Mouse (Mus musculus): Measurements from ENCODE around the gene Aunip. TPM values are rescaled to one million over a fixed set of nuclear protein-coding genes. Genes with fewer than 3 reads are reported as not detected.
A peak's percentile ranks its signal among the peaks of the same experiment; 100 is the strongest.

Aunip gene
- polyA plus RNA-seq, 1 experiment from 2014 or later: 13.7 TPM

GRCm38 (mm10) chr4:134563624-134564023 is 52.8 kb downstream of the Aunip start:
- 0 out of 2 replicates have a peak, but pooled peaks cover 4% of the 10 kb centered on the region for H3K36me3 ChIP-seq (ENCODE audit: control insufficient read depth, insufficient read depth)
- H3K9ac ChIP-seq (ENCODE audit: low read depth, low read length): no peak overlapping the region
- no peak overlapping the region for H3K4me2 ChIP-seq (ENCODE audit: low read depth, low read length)
- peaks cover 2% of the 10 kb centered on the region; the same call in 1 of the 2 replicates for H3K9me3 ChIP-seq (replicated peaks; ENCODE audit: control insufficient read depth, low read length)
- no peak overlapping the region for H3K4me3 ChIP-seq (ENCODE audit: low read depth, low read length)
- 47% methylated on average over 16 of the region's 16 CpGs for WGBS (ENCODE audit: insufficient replicate concordance)
- no peaks in the 10 kb centered on the region for H3K4me1 ChIP-seq (ENCODE audit: control insufficient read depth, low read depth, low read length)
- H3K27ac ChIP-seq (ENCODE audit: low read length): no peak overlapping the region
- no peaks in the 10 kb centered on the region for H3K27me3 ChIP-seq (ENCODE audit: control insufficient read depth, insufficient read depth, low read depth, low read length)
- ATAC-seq (ENCODE audit: low read depth): peak; percentile 45

GRCm38 (mm10) chr4:134564093-134564492 is 53.3 kb downstream of the Aunip start:
- Histone ChIP-seq H3K4me3 (ENCODE audit: low read depth, low read length) (no peak overlapping the region), H3K4me2 (ENCODE audit: low read depth, low read length) (no peak overlapping the region), H3K9ac (ENCODE audit: low read depth, low read length) (no peak overlapping the region), H3K27ac (ENCODE audit: low read length) (no peak overlapping the region), H3K9me3 (replicated peaks; ENCODE audit: control insufficient read depth, low read length) (peaks cover 2% of the 10 kb centered on the region; the same call in 1 of the 2 replicates), H3K27me3 (ENCODE audit: control insufficient read depth, insufficient read depth, low read depth, low read length) (no peaks in the 10 kb centered on the region), H3K36me3 (ENCODE audit: control insufficient read depth, insufficient read depth) (0 out of 2 replicates have a peak, but pooled peaks cover 4% of the 10 kb centered on the region), H3K4me1 (ENCODE audit: control insufficient read depth, low read depth, low read length) (no peaks in the 10 kb centered on the region)
- no peak for ATAC-seq (ENCODE audit: low read depth)
- WGBS (ENCODE audit: insufficient replicate concordance): 78% methylated on average over 6 of the region's 6 CpGs

DNA sequence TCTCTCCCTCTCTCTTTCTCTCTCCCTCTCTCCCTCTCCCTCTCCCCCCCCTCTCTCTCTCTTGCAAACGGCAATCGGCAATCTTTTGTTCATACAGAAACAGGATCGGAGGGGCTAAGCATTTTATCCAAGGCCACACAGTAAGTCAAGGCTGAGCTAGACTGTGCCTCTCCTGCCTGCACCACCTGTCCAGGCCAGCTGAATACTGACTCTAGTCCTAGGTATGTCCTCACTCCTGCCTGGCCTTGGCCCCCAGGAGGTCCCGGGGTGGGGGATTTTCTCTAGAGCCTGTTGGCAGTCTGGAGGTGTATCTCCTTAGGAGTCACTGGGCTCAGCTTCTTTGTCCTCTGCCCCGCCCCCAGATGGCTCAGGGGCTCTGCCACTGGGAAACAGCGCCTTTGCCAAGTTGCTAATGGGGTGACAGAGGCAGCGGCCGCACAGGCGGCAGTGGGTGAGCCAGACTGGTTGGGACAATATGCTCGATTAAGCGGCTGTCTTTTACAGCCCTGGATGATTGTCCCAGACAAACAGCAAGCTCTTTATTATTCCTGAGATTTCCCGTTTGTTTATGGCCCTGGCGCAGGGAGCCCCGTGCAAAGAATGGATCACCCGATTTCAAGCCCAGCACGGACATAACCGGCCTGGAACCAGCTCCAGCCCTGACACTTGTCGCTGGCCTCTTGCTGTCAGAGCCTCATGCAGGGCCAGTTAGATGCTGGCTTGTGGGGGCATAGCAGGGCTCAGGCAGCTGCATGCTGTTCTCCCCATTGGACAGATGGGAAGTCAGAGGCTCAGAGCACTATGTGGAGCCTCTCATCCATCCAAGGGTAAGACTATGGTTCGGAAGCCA is 56.8 kb downstream of the Aunip start:
- Histone ChIP-seq H3K4me3 (ENCODE audit: low read depth, low read length) (no peak overlapping the region), H3K9ac (ENCODE audit: low read depth, low read length) (no peak overlapping the region), H3K4me1 (ENCODE audit: control insufficient read depth, low read depth, low read length) (no peaks in the 10 kb centered on the region), H3K4me2 (ENCODE audit: low read depth, low read length) (no peak overlapping the region), H3K9me3 (replicated peaks; ENCODE audit: control insufficient read depth, low read length) (peaks cover 2% of the 10 kb centered on the region; the same call in 1 of the 2 replicates), H3K27ac (ENCODE audit: low read length) (no peak overlapping the region), H3K27me3 (ENCODE audit: control insufficient read depth, insufficient read depth, low read depth, low read length) (no peaks in the 10 kb centered on the region), H3K36me3 (ENCODE audit: control insufficient read depth, insufficient read depth) (0 out of 2 replicates have a peak, but pooled peaks cover 4% of the 10 kb centered on the region)
- no peak for ATAC-seq (ENCODE audit: low read depth)
- 68% methylated on average over 19 of the region's 19 CpGs for WGBS (ENCODE audit: insufficient replicate concordance)

DNA sequence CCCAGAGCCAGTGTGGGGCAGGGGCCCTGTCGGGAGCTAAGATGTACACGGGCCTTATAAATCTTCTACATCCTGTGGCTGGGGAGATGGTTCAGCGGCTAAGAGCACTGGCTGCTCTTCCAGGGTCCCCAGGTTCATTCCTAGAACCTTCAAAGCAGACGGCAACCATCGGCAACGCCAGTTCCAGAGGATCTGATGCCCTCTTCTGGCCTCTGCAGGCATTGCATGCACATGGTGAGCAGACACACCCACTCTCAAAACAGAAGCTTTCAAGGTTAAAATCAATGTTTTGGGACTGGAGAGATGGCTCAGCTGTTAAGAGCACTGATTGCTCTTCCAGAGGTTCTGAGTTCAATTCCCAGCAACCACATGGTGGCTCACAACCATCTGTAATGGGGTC is 58.4 kb downstream of the Aunip start:
- 0 out of 2 replicates have a peak, but pooled peaks cover 4% of the 10 kb centered on the region for H3K36me3 ChIP-seq (ENCODE audit: control insufficient read depth, insufficient read depth)
- H3K27me3 ChIP-seq (ENCODE audit: control insufficient read depth, insufficient read depth, low read depth, low read length): no peaks in the 10 kb centered on the region
- H3K9me3 ChIP-seq (replicated peaks; ENCODE audit: control insufficient read depth, low read length): peaks cover 2% of the 10 kb centered on the region; the same call in 1 of the 2 replicates
- ATAC-seq (ENCODE audit: low read depth): no peak
- H3K4me1 ChIP-seq (ENCODE audit: control insufficient read depth, low read depth, low read length): no peaks in the 10 kb centered on the region
- 59% methylated on average over 6 of the region's 6 CpGs for WGBS (ENCODE audit: insufficient replicate concordance)
- no peak overlapping the region for H3K4me2 ChIP-seq (ENCODE audit: low read depth, low read length)
- no peak overlapping the region for H3K9ac ChIP-seq (ENCODE audit: low read depth, low read length)
- H3K27ac ChIP-seq (ENCODE audit: low read length): no peak overlapping the region
- no peak overlapping the region for H3K4me3 ChIP-seq (ENCODE audit: low read depth, low read length)

GRCm38 (mm10) chr4:134569831-134570230 is 59.0 kb downstream of the Aunip start:
- no peaks in the 10 kb centered on the region for H3K27me3 ChIP-seq (ENCODE audit: control insufficient read depth, insufficient read depth, low read depth, low read length)
- H3K27ac ChIP-seq (ENCODE audit: low read length): no peak overlapping the region
- 0 out of 2 replicates have a peak, but pooled peaks cover 4% of the 10 kb centered on the region for H3K36me3 ChIP-seq (ENCODE audit: control insufficient read depth, insufficient read depth)
- 71% methylated on average over 8 of the region's 8 CpGs for WGBS (ENCODE audit: insufficient replicate concordance)
- no peak overlapping the region for H3K4me3 ChIP-seq (ENCODE audit: low read depth, low read length)
- ATAC-seq (ENCODE audit: low read depth): no peak
- H3K4me2 ChIP-seq (ENCODE audit: low read depth, low read length): no peak overlapping the region
- no peaks in the 10 kb centered on the region for H3K4me1 ChIP-seq (ENCODE audit: control insufficient read depth, low read depth, low read length)
- peaks cover 2% of the 10 kb centered on the region; the same call in 1 of the 2 replicates for H3K9me3 ChIP-seq (replicated peaks; ENCODE audit: control insufficient read depth, low read length)
- no peak overlapping the region for H3K9ac ChIP-seq (ENCODE audit: low read depth, low read length)

- Histone ChIP-seq H3K27me3 (ENCODE audit: control insufficient read depth, insufficient read depth, low read depth, low read length) (no peaks in the 10 kb centered on the region), H3K4me3 (ENCODE audit: low read depth, low read length) (no peak overlapping the region), H3K36me3 (ENCODE audit: control insufficient read depth, insufficient read depth) (no peaks in the 10 kb centered on the region), H3K9ac (ENCODE audit: low read depth, low read length) (no peak overlapping the region), H3K9me3 (replicated peaks; ENCODE audit: control insufficient read depth, low read length) (no peaks in the 10 kb centered on the region), H3K27ac (ENCODE audit: low read length) (no peak overlapping the region), H3K4me2 (ENCODE audit: low read depth, low read length) (no peak overlapping the region), H3K4me1 (ENCODE audit: control insufficient read depth, low read depth, low read length) (no peaks in the 10 kb centered on the region)
- 63% methylated on average over 14 of the region's 14 CpGs for WGBS (ENCODE audit: insufficient replicate concordance)
- ATAC-seq (ENCODE audit: low read depth): no peak
Observed at GRCm38 (mm10) chr4:134570704-134571451, 60.1 kb downstream of the Aunip start.

DNA sequence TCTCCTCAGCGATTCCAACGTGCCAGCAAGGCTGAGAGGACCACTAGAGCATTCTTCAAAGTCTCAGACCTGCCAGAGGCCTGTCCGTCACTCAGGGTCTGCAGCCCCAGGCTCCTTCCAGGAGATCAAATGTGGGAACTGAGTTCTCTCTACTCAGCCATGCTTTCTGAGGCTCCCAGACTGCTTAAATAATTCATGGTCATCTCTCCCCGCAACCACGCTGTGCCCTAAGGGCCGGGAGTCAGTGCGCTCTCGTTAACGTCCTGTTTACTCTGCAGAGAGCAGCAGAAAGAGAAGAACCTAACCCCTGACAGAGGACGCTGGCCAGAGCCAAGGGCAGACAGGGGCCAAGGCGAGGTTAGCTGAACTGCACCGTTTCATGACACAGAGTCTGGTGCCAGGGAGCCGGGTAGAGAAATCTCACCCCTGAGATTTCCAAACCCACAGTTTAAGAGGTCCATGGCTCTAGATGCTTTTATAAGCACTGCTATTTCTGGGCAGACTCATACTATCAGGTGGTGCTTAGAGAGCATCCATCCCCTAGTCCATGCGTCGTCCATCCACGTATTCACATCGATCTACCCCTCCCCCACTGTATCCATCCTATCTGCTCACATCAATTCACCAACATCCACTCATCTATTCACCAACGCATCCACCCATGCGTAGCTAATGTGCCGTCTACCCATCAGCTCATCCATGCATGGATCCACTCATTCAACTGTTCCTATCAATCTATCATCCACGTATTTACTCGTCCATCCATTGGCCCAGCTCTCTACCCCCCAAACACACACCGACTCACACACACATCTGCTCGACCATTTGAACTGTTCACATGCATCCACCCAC is 61.9 kb downstream of the Aunip start:
- 74% methylated on average over 24 of the region's 24 CpGs for WGBS (ENCODE audit: insufficient replicate concordance)
- no peaks in the 10 kb centered on the region for H3K36me3 ChIP-seq (ENCODE audit: control insufficient read depth, insufficient read depth)
- H3K4me1 ChIP-seq (ENCODE audit: control insufficient read depth, low read depth, low read length): no peaks in the 10 kb centered on the region
- no peaks in the 10 kb centered on the region for H3K9me3 ChIP-seq (replicated peaks; ENCODE audit: control insufficient read depth, low read length)
- H3K9ac ChIP-seq (ENCODE audit: low read depth, low read length): no peak overlapping the region
- ATAC-seq (ENCODE audit: low read depth): no peak
- no peaks in the 10 kb centered on the region for H3K27me3 ChIP-seq (ENCODE audit: control insufficient read depth, insufficient read depth, low read depth, low read length)
- no peak overlapping the region for H3K27ac ChIP-seq (ENCODE audit: low read length)
- no peak overlapping the region for H3K4me3 ChIP-seq (ENCODE audit: low read depth, low read length)
- no peak overlapping the region for H3K4me2 ChIP-seq (ENCODE audit: low read depth, low read length)
